Mouse (Mus musculus): ENCODE results near the gene Zfp366.

GRCm38 (mm10) chr13:99287786-99288185 lies 103.2 kb downstream of the Zfp366 start:
- TF ChIP-seq MAX (IDR thresholded peaks at IDR 0.05; ENCODE audit: low read depth) (no peak), POLR2A (IDR thresholded peaks at IDR 0.05; ENCODE audit: insufficient read length, low read depth) (no peak), USF1 (IDR thresholded peaks at IDR 0.05; ENCODE audit: low read depth) (no peak), E2F4 (IDR thresholded peaks at IDR 0.05; ENCODE audit: insufficient read depth) (no peak)
